Mouse (Mus musculus) B cell, adult 62 days (primary cell): ENCODE data around the gene Erlec1. TPM values are rescaled to one million over a fixed set of nuclear protein-coding genes. Genes with fewer than 3 reads are reported as not detected.

Source experiments
- total RNA-seq: library from RNA; stranded (reverse); gene quantifications from 4 replicates; pipeline ENCODE4 v1.2.4, GENCODE M21; 2023

Gene Erlec1
- 26.1 to 30.2 TPM (median 28.3 TPM) in 4 replicates for total RNA-seq

DNA sequence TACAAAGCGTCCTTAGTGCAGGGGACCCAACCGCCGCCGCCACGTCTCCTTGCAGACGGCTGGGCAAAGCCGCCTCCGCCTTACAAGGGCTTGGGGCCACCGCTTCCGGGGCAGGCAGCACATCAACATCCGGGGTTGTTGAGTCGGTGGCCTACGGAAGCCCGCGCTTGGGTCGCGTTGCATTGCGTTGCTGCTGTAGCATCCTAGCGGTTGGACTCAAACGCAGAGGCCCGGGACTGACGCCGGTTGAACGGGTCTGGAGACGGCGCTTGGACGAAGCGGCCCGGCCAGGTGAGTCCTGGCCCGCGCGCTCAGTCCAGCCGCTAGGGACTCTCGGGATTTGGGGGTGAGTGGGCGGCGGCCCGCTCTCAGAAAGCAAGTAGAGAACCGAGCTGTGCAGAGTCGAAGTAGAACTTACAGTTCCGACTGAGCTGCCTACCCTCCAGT lies at the start of gene Erlec1:
TSS of gene Erlec1 (minus strand) at position 57 of the 447 bp plus-strand sequence.

DNA sequence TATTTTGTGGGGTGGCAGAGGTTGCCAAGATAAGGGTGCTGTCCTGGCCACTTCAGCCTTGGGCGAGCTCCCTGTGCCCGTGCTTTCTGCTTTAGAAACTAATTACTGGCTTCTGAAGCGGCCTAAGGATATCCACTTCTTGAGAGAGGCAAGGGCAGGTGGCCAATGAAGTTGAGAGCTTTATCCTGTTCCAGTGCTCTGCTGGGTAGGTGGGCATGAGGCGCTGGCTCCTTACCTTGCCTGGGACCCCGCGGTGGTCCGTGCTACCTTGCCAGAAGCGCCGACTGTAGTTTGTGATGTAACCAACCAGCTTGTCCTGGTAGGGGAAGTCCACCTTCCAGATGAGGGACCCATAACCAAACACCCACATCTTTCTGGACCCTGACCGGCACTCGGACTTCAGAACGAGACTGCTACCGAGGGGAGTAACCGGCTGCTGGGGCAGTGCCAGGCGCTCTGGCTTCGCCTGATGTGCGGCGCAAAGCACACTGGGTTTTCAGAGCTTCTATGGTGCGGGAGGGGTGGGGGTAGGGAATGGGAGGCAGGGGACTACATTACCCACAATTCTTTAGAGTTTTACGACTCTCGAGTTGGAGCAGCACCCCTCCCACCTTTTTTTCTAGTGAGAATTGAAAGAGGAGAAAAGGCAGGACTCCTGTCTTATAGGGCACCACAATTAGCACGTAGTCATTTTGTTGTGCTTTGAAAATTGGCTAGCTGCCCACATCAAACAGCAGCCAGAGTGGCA lies 31.9 kb upstream of the Erlec1 start, which contains the start of gene Chac2:
TSS of gene Chac2 (minus strand) at position 474 of the 748 bp plus-strand sequence.

DNA sequence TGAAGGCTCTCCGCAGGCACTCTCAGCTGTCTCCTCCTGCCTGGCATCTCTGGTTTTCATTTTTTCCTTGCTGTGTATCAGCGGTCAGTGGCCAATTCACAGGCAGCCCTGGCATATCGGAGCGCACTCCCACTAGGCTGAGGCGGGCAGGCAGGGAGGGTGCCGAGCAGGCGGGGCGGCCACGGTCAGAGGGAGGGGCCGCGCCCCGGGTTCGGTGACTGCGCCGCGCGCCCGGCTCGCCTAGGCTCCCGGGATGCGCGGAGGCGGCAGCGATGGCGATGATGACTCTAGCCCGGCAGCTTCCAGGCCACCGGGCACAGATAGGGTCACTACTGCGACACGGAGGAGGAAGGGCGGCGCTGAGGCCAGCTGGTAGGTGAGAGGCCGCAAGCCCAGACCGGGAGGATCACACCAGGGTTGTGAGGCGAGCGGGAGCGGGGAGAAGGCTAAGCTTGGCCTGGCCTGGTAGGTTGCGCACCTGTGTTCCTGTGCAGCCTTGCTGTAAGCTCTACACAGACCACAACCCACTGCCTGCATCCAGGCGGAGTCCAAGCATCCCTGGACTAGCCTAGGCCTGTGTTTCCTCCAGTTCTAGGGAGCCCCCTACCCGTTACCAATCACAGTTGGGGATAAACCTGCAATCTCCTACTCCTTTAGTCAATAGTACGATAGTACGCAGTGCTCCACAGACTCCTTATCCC lies 68.8 kb downstream of the Erlec1 start, which contains the start of the genes Gpr75 and Asb3:
TSS of gene Gpr75 (plus strand) at position 188 of the 701 bp plus-strand sequence.
TSS of gene Asb3 (plus strand) at position 246 of the 701 bp plus-strand sequence.

Other genes with a start within 250 kb of the Erlec1 start
- 72.8 to 84.6 TPM (median 74.9 TPM) in 4 replicates for gene Psme4, start 182.6 kb downstream of the Erlec1 start, total RNA-seq
- 0.31 to 0.69 TPM (median 0.35 TPM) in 4 replicates for gene Gpr75, start 69.0 kb downstream of the Erlec1 start, total RNA-seq
- gene Asb3, start 68.9 kb downstream of the Erlec1 start, total RNA-seq: 18.3 to 20.5 TPM (median 19.3 TPM) in 4 replicates
- gene Chac2, start 32.0 kb upstream of the Erlec1 start, total RNA-seq: 1.5 to 2.4 TPM (median 2.1 TPM) in 4 replicates
- gene Gm17332, start 228.1 kb upstream of the Erlec1 start, total RNA-seq: not detected in 4 replicates